Mouse (Mus musculus): Measurements from ENCODE around the gene Wnt9b. TPM values are rescaled to one million over a fixed set of nuclear protein-coding genes. Genes with fewer than 3 reads are reported as not detected.
A peak's percentile ranks its signal among the peaks of the same experiment; 100 is the strongest.

Wnt9b gene
- polyA plus RNA-seq, 1 experiment from 2014 or later, result 0.91 TPM

GRCm38 (mm10) chr11:103729282-103729985, 20.2 kb downstream of the Wnt9b start:
- WGBS, result 64% methylated on average over 9 of the region's 9 CpGs
- Histone ChIP-seq H3K4me1 (peaks cover 18% of the 10 kb centered on the region), H3K4me3 (no peak overlapping the region), H3K27ac (replicated peaks) (no peak overlapping the region), H3K4me2 (no peak overlapping the region), H3K27me3 (replicated peaks) (peaks cover 21% of the 10 kb centered on the region), H3K9ac (no peak overlapping the region), H3K36me3 (no peaks in the 10 kb centered on the region), H3K9me3 (0 out of 2 replicates have a peak, but pooled peaks cover 4% of the 10 kb centered on the region)
- no peak for ATAC-seq (ENCODE audit: extremely low read depth, insufficient number of reproducible peaks, low FRiP score, low TSS enrichment)

GRCm38 (mm10) chr11:103724331-103724771, 25.3 kb downstream of the Wnt9b start:
- 65% methylated on average over 11 of the region's 11 CpGs for WGBS
- Histone ChIP-seq H3K4me1 (peaks cover 12% of the 10 kb centered on the region), H3K9ac (no peak overlapping the region), H3K4me2 (no peak overlapping the region), H3K36me3 (no peaks in the 10 kb centered on the region), H3K4me3 (no peak overlapping the region), H3K27ac (replicated peaks) (no peak overlapping the region), H3K9me3 (0 out of 2 replicates have a peak, but pooled peaks cover 4% of the 10 kb centered on the region), H3K27me3 (replicated peaks) (peaks cover 7% of the 10 kb centered on the region; the same call in 1 of the 2 replicates)
- no peak for ATAC-seq (ENCODE audit: extremely low read depth, insufficient number of reproducible peaks, low FRiP score, low TSS enrichment)

GRCm38 (mm10) chr11:103722040-103722481, 27.6 kb downstream of the Wnt9b start:
- Histone ChIP-seq H3K27me3 (replicated peaks) (peaks cover 7% of the 10 kb centered on the region; the same call in 1 of the 2 replicates), H3K9ac (peak overlapping the region; percentile 68), H3K4me1 (peaks cover 12% of the 10 kb centered on the region), H3K9me3 (0 out of 2 replicates have a peak, but pooled peaks cover 4% of the 10 kb centered on the region), H3K4me2 (peak overlapping the region; percentile 69), H3K27ac (replicated peaks) (no peak overlapping the region; the same call in 1 of the 2 replicates), H3K4me3 (peak overlapping the region; percentile 42), H3K36me3 (no peaks in the 10 kb centered on the region)
- WGBS, result 21% methylated on average over 9 of the region's 9 CpGs
- no peak for ATAC-seq (ENCODE audit: extremely low read depth, insufficient number of reproducible peaks, low FRiP score, low TSS enrichment)

GRCm38 (mm10) chr11:103721468-103722039, 28.1 kb downstream of the Wnt9b start:
- Histone ChIP-seq H3K27me3 (replicated peaks) (peaks cover 7% of the 10 kb centered on the region; the same call in 1 of the 2 replicates), H3K9ac (peak overlapping the region; percentile 68), H3K36me3 (no peaks in the 10 kb centered on the region), H3K27ac (replicated peaks) (no peak overlapping the region; the same call in 1 of the 2 replicates), H3K4me1 (peaks cover 12% of the 10 kb centered on the region), H3K4me2 (peak overlapping the region; percentile 69), H3K9me3 (0 out of 2 replicates have a peak, but pooled peaks cover 4% of the 10 kb centered on the region), H3K4me3 (peak overlapping the region; percentile 42)
- WGBS, result 28% methylated on average over 15 of the region's 15 CpGs
- no peak for ATAC-seq (ENCODE audit: extremely low read depth, insufficient number of reproducible peaks, low FRiP score, low TSS enrichment)

GRCm38 (mm10) chr11:103719436-103719835, 30.2 kb downstream of the Wnt9b start:
- H3K4me3 ChIP-seq, result no peak overlapping the region
- H3K27ac ChIP-seq (replicated peaks), result no peak overlapping the region
- peaks cover 7% of the 10 kb centered on the region; the same call in 1 of the 2 replicates for H3K27me3 ChIP-seq (replicated peaks)
- no peak overlapping the region for H3K4me2 ChIP-seq
- H3K4me1 ChIP-seq, result peaks cover 12% of the 10 kb centered on the region
- no peaks in the 10 kb centered on the region for H3K36me3 ChIP-seq
- no peak overlapping the region for H3K9ac ChIP-seq
- WGBS, result 75% methylated on average over 5 of the region's 5 CpGs
- no peaks in the 10 kb centered on the region for H3K9me3 ChIP-seq
- no peak for ATAC-seq (ENCODE audit: extremely low read depth, insufficient number of reproducible peaks, low FRiP score, low TSS enrichment)

GRCm38 (mm10) chr11:103716971-103717370, 32.6 kb downstream of the Wnt9b start:
- Histone ChIP-seq H3K9me3 (no peaks in the 10 kb centered on the region), H3K27me3 (replicated peaks) (0 out of 2 replicates have a peak, but pooled peaks cover 5% of the 10 kb centered on the region), H3K4me1 (peaks cover 7% of the 10 kb centered on the region), H3K27ac (replicated peaks) (no peak overlapping the region), H3K4me3 (no peak overlapping the region), H3K36me3 (no peaks in the 10 kb centered on the region), H3K4me2 (no peak overlapping the region), H3K9ac (no peak overlapping the region)
- 39% methylated on average over 9 of the region's 9 CpGs for whole genome bisulfite sequencing
- no peak for ATAC-seq (ENCODE audit: extremely low read depth, insufficient number of reproducible peaks, low FRiP score, low TSS enrichment)

- no peak for ATAC-seq (ENCODE audit: extremely low read depth, insufficient number of reproducible peaks, low FRiP score, low TSS enrichment)
- no peak overlapping the region for H3K9ac ChIP-seq
- 0 out of 2 replicates have a peak, but pooled peaks cover 11% of the 10 kb centered on the region for H3K27me3 ChIP-seq (replicated peaks)
- H3K4me1 ChIP-seq, result no peaks in the 10 kb centered on the region
- 76% methylated on average over 2 of the region's 2 CpGs for whole genome bisulfite sequencing
- no peak overlapping the region for H3K4me3 ChIP-seq
- no peak overlapping the region for H3K27ac ChIP-seq (replicated peaks)
- no peaks in the 10 kb centered on the region for H3K9me3 ChIP-seq
- H3K36me3 ChIP-seq, result no peaks in the 10 kb centered on the region
- no peak overlapping the region for H3K4me2 ChIP-seq
These were observed 35.5 kb downstream of the Wnt9b start for GRCm38 (mm10) chr11:103714074-103714473.

GRCm38 (mm10) chr11:103711851-103712587, 37.6 kb downstream of the Wnt9b start:
- no peak overlapping the region for H3K27ac ChIP-seq (replicated peaks)
- H3K9ac ChIP-seq, result no peak overlapping the region
- H3K4me2 ChIP-seq, result no peak overlapping the region
- no peaks in the 10 kb centered on the region for H3K9me3 ChIP-seq
- WGBS, result 46% methylated on average over 28 of the region's 28 CpGs
- ATAC-seq (ENCODE audit: extremely low read depth, insufficient number of reproducible peaks, low FRiP score, low TSS enrichment), result no peak
- 0 out of 2 replicates have a peak, but pooled peaks cover 11% of the 10 kb centered on the region for H3K27me3 ChIP-seq (replicated peaks)
- no peaks in the 10 kb centered on the region for H3K36me3 ChIP-seq
- H3K4me3 ChIP-seq, result no peak overlapping the region
- no peaks in the 10 kb centered on the region for H3K4me1 ChIP-seq

GRCm38 (mm10) chr11:103709982-103710381, 39.6 kb downstream of the Wnt9b start:
- H3K4me2 ChIP-seq, result no peak overlapping the region
- no peak for ATAC-seq (ENCODE audit: extremely low read depth, insufficient number of reproducible peaks, low FRiP score, low TSS enrichment)
- no peak overlapping the region for H3K27ac ChIP-seq (replicated peaks)
- H3K4me1 ChIP-seq, result no peaks in the 10 kb centered on the region
- H3K9me3 ChIP-seq, result no peaks in the 10 kb centered on the region
- no peaks in the 10 kb centered on the region for H3K36me3 ChIP-seq
- H3K27me3 ChIP-seq (replicated peaks), result 0 out of 2 replicates have a peak, but pooled peaks cover 11% of the 10 kb centered on the region
- WGBS, result 71% methylated on average over 1 of the region's 1 CpGs
- no peak overlapping the region for H3K9ac ChIP-seq
- H3K4me3 ChIP-seq, result no peak overlapping the region

- Histone ChIP-seq H3K27me3 (replicated peaks) (0 out of 2 replicates have a peak, but pooled peaks cover 6% of the 10 kb centered on the region), H3K36me3 (no peaks in the 10 kb centered on the region), H3K4me2 (no peak overlapping the region), H3K9ac (no peak overlapping the region), H3K9me3 (no peaks in the 10 kb centered on the region), H3K4me3 (no peak overlapping the region), H3K4me1 (no peaks in the 10 kb centered on the region), H3K27ac (replicated peaks) (peak overlapping the region; percentile 58)
- 33% methylated on average over 8 of the region's 8 CpGs for WGBS
- ATAC-seq (ENCODE audit: extremely low read depth, insufficient number of reproducible peaks, low FRiP score, low TSS enrichment), result peak; percentile 41; the same call in 1 of the 2 replicates
These were observed 42.6 kb downstream of the Wnt9b start for GRCm38 (mm10) chr11:103707005-103707404.

GRCm38 (mm10) chr11:103698226-103698625, 51.4 kb downstream of the Wnt9b start:
- Histone ChIP-seq H3K36me3 (0 out of 2 replicates have a peak, but pooled peaks cover 7% of the 10 kb centered on the region), H3K4me3 (peak overlapping the region; percentile 98), H3K9me3 (no peaks in the 10 kb centered on the region), H3K27me3 (replicated peaks) (no peaks in the 10 kb centered on the region), H3K27ac (replicated peaks) (peak overlapping the region; percentile 98), H3K9ac (peak overlapping the region; percentile 94), H3K4me1 (peaks cover 19% of the 10 kb centered on the region), H3K4me2 (peak overlapping the region; percentile 71)
- no peak for ATAC-seq (ENCODE audit: extremely low read depth, insufficient number of reproducible peaks, low FRiP score, low TSS enrichment)
- 62% methylated on average over 2 of the region's 2 CpGs for WGBS
